Mouse (Mus musculus) erythroblast, embryonic 14.5 days (primary cell): Measurements from ENCODE around the gene Cyb5d1.

Source experiments
- GATA1 ChIP-seq: IDR thresholded peaks from 2 replicates; pipeline ENCODE4 v1.6.1; 2012; ENCODE audit warnings: low read length, inconsistent platforms, mixed read lengths
- TAL1 ChIP-seq: IDR thresholded peaks from 3 replicates; pipeline ENCODE4 v1.6.1; 2012; ENCODE audit warnings: low read length, inconsistent platforms, mixed read lengths

DNA sequence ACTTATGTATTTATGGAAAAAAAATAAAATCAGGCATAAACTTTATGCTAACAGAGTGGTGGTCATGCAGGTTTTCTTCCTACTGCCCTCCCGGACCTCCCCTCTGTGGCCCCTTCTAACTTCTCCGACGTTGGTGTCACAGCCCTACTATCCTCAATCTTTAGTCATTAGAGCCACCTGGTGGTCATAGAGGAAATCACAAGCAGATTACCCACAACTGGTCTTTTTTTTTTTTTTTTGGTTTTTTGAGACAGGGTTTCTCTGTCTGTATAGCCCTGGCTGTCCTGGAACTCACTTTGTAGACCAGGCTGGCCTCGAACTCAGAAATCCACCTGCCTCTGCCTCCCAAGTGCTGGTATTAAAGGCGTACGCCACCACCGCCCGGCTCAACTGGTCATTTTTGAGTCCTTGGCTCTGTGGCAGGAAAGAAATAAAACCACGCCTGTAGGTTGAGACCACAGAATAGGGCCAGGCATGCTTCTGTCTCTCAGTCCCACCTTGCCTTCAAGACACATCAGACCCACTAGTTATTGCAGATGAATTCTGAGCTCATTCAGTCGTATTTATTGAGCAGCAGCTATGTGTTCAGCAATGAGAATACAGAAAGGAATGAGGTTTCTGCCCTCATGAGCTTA lies 4.9 kb downstream of the Cyb5d1 start:
- no peak for TF ChIP-seq GATA1
- no peak for TF ChIP-seq TAL1
